Mouse (Mus musculus): ENCODE measurements around the gene Ahctf1.

The Ahctf1 gene

GRCm38 (mm10) chr1:179803513-179804139 is at the start of gene Ahctf1:
Ahctf1 (minus strand) TSS chr1:179803680.
- in situ Hi-C loops (cut with MboI; ENCODE audit: unreplicated experiment in 2 of 2) = loop anchor here in 1 of 2 experiments (5.0 to 25.0 kb wide), 3 partner anchors 256 to 1616 kb away; partner anchors contain the start of genes Cnst, Desi2, Hnrnpu and Tfb2m

GRCm38 (mm10) chr1:179847759-179848389 is 44.4 kb upstream of the Ahctf1 start:
- in situ Hi-C loops (cut with MboI; ENCODE audit: unreplicated experiment in 2 of 2) = loop anchor here (5.0 to 10.0 kb wide), 4 partner anchors 106 to 369 kb away; no protein-coding TSS in a partner anchor

DNA sequence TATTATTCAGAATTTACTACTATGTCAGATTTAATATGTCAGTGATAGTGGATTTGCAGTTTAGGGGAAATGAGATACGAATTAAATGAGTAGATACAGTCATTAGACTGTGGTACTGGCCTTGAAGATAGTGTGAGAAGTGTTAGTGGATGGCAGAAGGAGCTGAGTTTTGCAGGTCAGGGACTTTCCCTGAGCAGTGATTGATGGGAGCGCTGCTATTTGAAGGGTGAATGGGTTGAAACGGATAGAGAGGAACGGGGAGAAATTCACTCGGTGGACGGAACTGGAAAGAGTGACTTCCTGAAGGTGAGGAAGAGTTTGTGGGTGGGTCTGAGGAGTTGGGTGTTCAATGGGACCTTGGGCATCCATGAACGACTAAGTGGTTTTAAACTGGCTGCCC is 43.7 kb upstream of the Ahctf1 start:
- in situ Hi-C loops (cut with MboI; ENCODE audit: unreplicated experiment in 2 of 2) = loop anchor here (5.0 to 10.0 kb wide), 4 partner anchors 105 to 370 kb away; no protein-coding TSS in a partner anchor

- in situ Hi-C loops (cut with MboI; ENCODE audit: unreplicated experiment in 2 of 2) = loop anchor here (5.0 to 10.0 kb wide), 4 partner anchors 104 to 371 kb away; no protein-coding TSS in a partner anchor
Measured at GRCm38 (mm10) chr1:179845832-179846499, 42.5 kb upstream of the Ahctf1 start.

- in situ Hi-C loops (cut with MboI; ENCODE audit: unreplicated experiment in 2 of 2) = loop anchor here (5.0 to 10.0 kb wide), 6 partner anchors 103 to 372 kb away; no protein-coding TSS in a partner anchor
Measured at GRCm38 (mm10) chr1:179844894-179845293, 41.4 kb upstream of the Ahctf1 start.

DNA sequence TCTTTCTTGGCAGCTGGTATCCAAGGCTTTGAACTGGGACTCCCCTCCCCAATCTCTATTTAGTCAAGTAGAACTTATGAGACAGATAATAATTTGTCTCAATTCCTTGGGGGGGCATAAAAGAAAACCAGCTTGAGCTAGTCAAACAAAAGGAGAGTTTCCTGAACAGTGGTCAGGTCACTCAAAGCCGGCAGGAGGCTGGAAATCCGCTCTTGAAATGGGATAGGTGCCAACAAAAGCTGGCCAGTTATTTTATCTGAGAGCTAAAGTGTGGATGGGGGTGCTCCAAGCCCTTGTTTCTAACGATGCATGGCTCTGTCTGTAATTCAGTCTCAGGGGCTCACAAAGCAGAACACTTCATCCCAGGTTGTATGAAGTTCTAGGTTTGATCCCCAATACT is 40.5 kb upstream of the Ahctf1 start:
- in situ Hi-C loops (cut with MboI; ENCODE audit: unreplicated experiment in 2 of 2) = loop anchor here (5.0 to 10.0 kb wide), 4 partner anchors 112 to 342 kb away; no protein-coding TSS in a partner anchor

GRCm38 (mm10) chr1:179842568-179842967 is 39.1 kb upstream of the Ahctf1 start:
- in situ Hi-C loops (cut with MboI; ENCODE audit: unreplicated experiment in 2 of 2) = loop anchor here (5.0 to 10.0 kb wide), 4 partner anchors 110 to 340 kb away; no protein-coding TSS in a partner anchor

GRCm38 (mm10) chr1:179836426-179837404 is 33.2 kb upstream of the Ahctf1 start:
- in situ Hi-C loops (cut with MboI; ENCODE audit: unreplicated experiment in 2 of 2) = no loop called here

- in situ Hi-C loops (cut with MboI; ENCODE audit: unreplicated experiment in 2 of 2) = no loop called here
Measured at GRCm38 (mm10) chr1:179835753-179836425, 32.4 kb upstream of the Ahctf1 start.

- in situ Hi-C loops (cut with MboI; ENCODE audit: unreplicated experiment in 2 of 2) = no loop called here
Measured at GRCm38 (mm10) chr1:179833596-179833995, 30.1 kb upstream of the Ahctf1 start.

GRCm38 (mm10) chr1:179832710-179833240 is 29.3 kb upstream of the Ahctf1 start:
- in situ Hi-C loops (cut with MboI; ENCODE audit: unreplicated experiment in 2 of 2) = no loop called here

DNA sequence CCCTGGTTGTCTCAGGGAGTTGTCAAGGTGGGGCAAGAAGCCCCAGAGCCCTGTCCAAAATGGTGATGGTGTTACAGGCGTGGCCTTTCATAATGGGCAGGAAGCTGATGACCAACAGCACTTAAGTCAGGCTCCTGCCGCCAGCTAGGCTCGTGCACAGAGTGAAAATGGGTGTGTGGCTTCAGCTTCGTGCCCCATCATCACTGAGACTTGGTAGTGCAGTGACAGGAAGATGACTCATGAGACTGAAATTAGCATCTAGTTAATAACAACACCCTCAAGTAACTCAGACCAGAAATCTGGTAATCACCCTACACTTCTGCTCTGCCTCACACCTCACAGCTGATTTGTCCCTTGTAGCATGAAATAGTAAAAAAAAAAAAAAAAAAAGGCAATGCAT is 25.4 kb upstream of the Ahctf1 start:
- in situ Hi-C loops (cut with MboI; ENCODE audit: unreplicated experiment in 2 of 2) = no loop called here

- in situ Hi-C loops (cut with MboI; ENCODE audit: unreplicated experiment in 2 of 2) = no loop called here
Measured at GRCm38 (mm10) chr1:179828051-179828450, 24.6 kb upstream of the Ahctf1 start.

DNA sequence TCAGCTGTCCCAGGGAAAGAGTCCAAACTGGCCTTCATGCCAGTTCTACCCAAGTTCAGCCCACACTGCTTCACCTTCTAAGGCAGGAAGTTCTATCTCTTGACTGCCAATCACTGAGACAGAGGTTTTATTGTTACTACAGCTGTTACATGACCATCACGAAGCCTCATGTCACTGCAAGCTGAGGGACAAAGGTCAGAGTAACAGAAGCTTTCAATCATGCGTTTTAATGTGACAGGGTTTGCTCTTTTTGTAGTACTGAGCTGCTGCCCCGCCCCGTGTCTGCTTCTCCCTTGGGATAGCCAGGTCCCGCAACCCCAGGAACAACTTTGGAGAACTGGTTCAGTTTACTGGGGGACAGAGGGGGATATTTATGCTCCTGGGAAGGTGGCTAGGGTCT is 21.1 kb upstream of the Ahctf1 start:
- in situ Hi-C loops (cut with MboI; ENCODE audit: unreplicated experiment in 2 of 2) = loop anchor here in 1 of 2 experiments (25.0 kb wide), 1 partner anchor 1637 kb away; the partner anchor contains the start of gene Desi2

GRCm38 (mm10) chr1:179818490-179819278 is 15.2 kb upstream of the Ahctf1 start:
- in situ Hi-C loops (cut with MboI; ENCODE audit: unreplicated experiment in 2 of 2) = loop anchor here in 1 of 2 experiments (25.0 kb wide), 1 partner anchor 1631 kb away; the partner anchor contains the start of gene Desi2

DNA sequence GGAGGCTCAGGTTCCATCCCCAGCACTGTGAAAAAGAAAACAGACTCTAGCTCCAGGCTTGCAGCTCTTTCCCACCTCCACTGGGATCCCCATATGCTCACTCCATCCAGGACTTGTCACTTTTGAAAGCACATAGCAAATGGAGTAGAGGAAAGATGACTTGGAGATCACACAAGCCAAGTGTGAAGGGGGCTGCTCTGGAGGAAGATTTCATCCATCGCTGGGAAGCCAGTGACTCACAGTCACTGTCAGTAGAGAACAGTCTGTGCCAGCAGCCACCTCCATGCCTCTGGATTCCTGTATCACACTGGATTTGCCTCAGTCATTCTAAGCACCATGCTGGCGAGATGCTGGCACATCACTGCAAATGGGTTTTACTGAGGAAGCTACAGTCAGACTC is 11.1 kb upstream of the Ahctf1 start:
- in situ Hi-C loops (cut with MboI; ENCODE audit: unreplicated experiment in 2 of 2) = loop anchor here in 1 of 2 experiments (25.0 kb wide), 1 partner anchor 1627 kb away; the partner anchor contains the start of gene Desi2

DNA sequence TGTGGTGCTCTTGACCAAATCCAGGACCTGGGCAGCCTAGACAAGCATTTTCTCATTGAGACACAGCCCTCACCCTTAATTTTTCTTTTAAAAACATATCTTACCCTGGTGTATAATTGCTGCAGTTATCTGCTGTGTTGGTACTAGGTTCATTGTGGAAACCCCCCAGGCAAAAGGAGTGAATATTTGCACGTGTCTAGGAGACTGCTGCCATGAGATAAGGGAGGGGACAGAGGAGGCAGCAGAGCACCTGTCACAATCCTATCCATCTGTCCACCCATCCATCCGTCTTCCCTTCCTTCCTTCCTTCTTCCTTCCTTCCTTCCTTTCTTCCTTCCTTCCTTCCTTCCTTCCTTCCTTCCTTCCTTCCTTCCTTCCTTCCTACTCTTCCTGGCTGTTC is 9.9 kb upstream of the Ahctf1 start:
- in situ Hi-C loops (cut with MboI; ENCODE audit: unreplicated experiment in 2 of 2) = loop anchor here in 1 of 2 experiments (25.0 kb wide), 1 partner anchor 1626 kb away; the partner anchor contains the start of gene Desi2

DNA sequence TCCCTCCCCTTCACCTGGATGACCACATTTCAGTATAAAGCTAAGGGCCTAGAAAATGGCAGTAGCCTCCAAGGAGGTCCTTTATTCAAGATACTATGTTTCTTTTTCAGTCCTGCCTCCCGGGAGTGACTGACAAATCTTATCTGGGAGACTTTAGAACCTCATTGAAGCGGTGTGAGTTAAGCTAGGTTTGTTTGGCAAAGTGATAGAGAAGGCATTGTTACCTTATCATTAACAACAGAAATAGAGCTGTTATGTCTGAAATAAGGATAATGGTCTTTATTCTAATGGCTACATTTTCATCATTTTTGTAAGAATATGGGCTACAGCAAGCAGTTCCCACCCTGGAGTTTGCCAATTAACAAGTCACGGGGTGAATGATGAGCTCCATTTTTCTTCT is 4.8 kb upstream of the Ahctf1 start:
- in situ Hi-C loops (cut with MboI; ENCODE audit: unreplicated experiment in 2 of 2) = loop anchor here in 1 of 2 experiments (10.0 to 25.0 kb wide), 2 partner anchors 1473 to 1621 kb away; partner anchors contain the start of genes Desi2 and Hnrnpu

All from v-Abl transformed pro-B cells (cell line).